Mouse (Mus musculus) thymus, adult 2 months (tissue): ENCODE measurements around the gene Gpr135. TPM values are rescaled to one million over a fixed set of nuclear protein-coding genes. Genes with fewer than 3 reads are reported as not detected.

Experiments
- DNase-seq: peaks from one replicate; pipeline ENCODE4 v3.0.0; 2021
- H3K27ac ChIP-seq: fragments of 200-500 bp; 2 replicates; pipeline ENCODE4 v1.5.1; 2012; ENCODE audit warnings: low read length, control low read depth; ENCODE audit not compliant: control insufficient read depth, insufficient read depth
- H3K27me3 ChIP-seq: fragments of 200-500 bp; 2 replicates; pipeline ENCODE4 v1.6.1; 2012; ENCODE audit warnings: mild to moderate bottlenecking, low read length, moderate library complexity, mixed read lengths; ENCODE audit not compliant: control insufficient read depth, insufficient read depth
- H3K36me3 ChIP-seq: fragments of 200-500 bp; 2 replicates; pipeline ENCODE4 v1.6.1; 2012; ENCODE audit warnings: mild to moderate bottlenecking, low read length, moderate library complexity; ENCODE audit not compliant: control insufficient read depth, insufficient read depth
- H3K4me1 ChIP-seq: fragments of 200-500 bp; replicated peaks from 2 replicates; pipeline ENCODE4 v1.6.1; 2012; ENCODE audit warnings: low read length; ENCODE audit not compliant: control insufficient read depth, insufficient read depth
- H3K4me3 ChIP-seq: fragments of 200-500 bp; 2 replicates; pipeline ENCODE4 v1.5.1; 2012; ENCODE audit warnings: mild to moderate bottlenecking, low read length, control low read depth, moderate library complexity; ENCODE audit not compliant: control insufficient read depth, insufficient read depth
- CTCF ChIP-seq: fragments of 200-500 bp; IDR thresholded peaks from 2 replicates; pipeline ENCODE4 v1.5.1; 2012; ENCODE audit warnings: mild to moderate bottlenecking, control low read depth, low read length, moderate library complexity, borderline replicate concordance; ENCODE audit not compliant: control insufficient read depth, poor library complexity, insufficient read depth; ENCODE audit errors: extremely low read depth
- POLR2A ChIP-seq: fragments of 200-500 bp; IDR thresholded peaks from 2 replicates; pipeline ENCODE4 v1.6.1; 2012; ENCODE audit warnings: mild to moderate bottlenecking, low read length, control low read depth, moderate library complexity; ENCODE audit not compliant: control insufficient read depth, poor library complexity, insufficient read depth; ENCODE audit errors: extremely low read depth
- WGBS: fragments of 180-500 bp; shearing (Covaris S2); methylation state at CpG from one replicate; pipeline ENCODE4 v1.1.7; 2018; 5-methylcytosine and 5-hydroxymethylcytosine counted together
- polyA plus RNA-seq: library from polyadenylated mRNA; depleted of rRNA; stranded (reverse); fragments of >200 nt; gene quantifications from 2 replicates; pipeline ENCODE4 v1.2.3, GENCODE M21; 2012

The Gpr135 gene
- polyA plus RNA-seq, 1 experiment = 0.73 TPM

GRCm38 (mm10) chr12:72096966-72097365, 26.0 kb upstream of the Gpr135 start:
- over 99% methylated on average over 8 of the region's 8 CpGs for WGBS
- TF ChIP-seq CTCF (no peak), POLR2A (no peak)
- Histone ChIP-seq H3K27me3 (no peaks in the 10 kb centered on the region), H3K27ac (no peak overlapping the region), H3K4me1 (no peaks in the 10 kb centered on the region), H3K36me3 (peaks cover 38% of the 10 kb centered on the region), H3K4me3 (no peak overlapping the region)
- DNase-seq = no peak

- Histone ChIP-seq H3K36me3 (peaks cover 25% of the 10 kb centered on the region), H3K27me3 (no peaks in the 10 kb centered on the region; the same call in 1 of the 2 replicates), H3K4me3 (no peak overlapping the region), H3K27ac (no peak overlapping the region), H3K4me1 (peaks cover 8% of the 10 kb centered on the region)
- WGBS = 93% methylated on average over 4 of the region's 4 CpGs
- no peak for DNase-seq
- TF ChIP-seq CTCF = no peak
- TF ChIP-seq POLR2A = no peak
Measured at GRCm38 (mm10) chr12:72089802-72090201, 18.9 kb upstream of the Gpr135 start.

GRCm38 (mm10) chr12:72086166-72086825, 15.4 kb upstream of the Gpr135 start:
- WGBS = 4% methylated on average over 18 of the region's 18 CpGs
- peaks cover 12% of the 10 kb centered on the region for H3K4me1 ChIP-seq
- TF ChIP-seq POLR2A (no peak), CTCF (no peak)
- peak overlapping the region; percentile 93 for H3K4me3 ChIP-seq
- no peak overlapping the region for H3K27ac ChIP-seq
- no peaks in the 10 kb centered on the region; the same call in 1 of the 2 replicates for H3K27me3 ChIP-seq
- DNase-seq = peak; percentile 7
- no peaks in the 10 kb centered on the region for H3K36me3 ChIP-seq

GRCm38 (mm10) chr12:72085329-72086165, 14.6 kb upstream of the Gpr135 start, which contains the start of the genes L3hypdh and Jkamp:
Gene L3hypdh (minus strand): TSS chr12:72085439.
Gene Jkamp (plus strand): TSS chr12:72085589.
- Histone ChIP-seq H3K27ac (peak within 1 kb of the TSS; percentile 44; the same call in 1 of the 2 replicates), H3K36me3 (no peaks in the 10 kb centered on the region), H3K4me3 (peak within 1 kb of the TSS; percentile 93), H3K4me1 (peaks cover 12% of the 10 kb centered on the region), H3K27me3 (no peaks in the 10 kb centered on the region; the same call in 1 of the 2 replicates)
- TF ChIP-seq POLR2A (no peak), CTCF (0 out of 2 replicates have a peak, but pooled peaks have one; percentile 36)
- WGBS = 4% methylated on average over 58 of the region's 60 CpGs
- peak; percentile 98 for DNase-seq

- Histone ChIP-seq H3K27me3 (no peaks in the 10 kb centered on the region; the same call in 1 of the 2 replicates), H3K27ac (no peak overlapping the region), H3K4me1 (peaks cover 12% of the 10 kb centered on the region), H3K36me3 (no peaks in the 10 kb centered on the region), H3K4me3 (peak overlapping the region; percentile 93)
- DNase-seq = no peak
- TF ChIP-seq POLR2A = no peak
- TF ChIP-seq CTCF = no peak
- WGBS = under 1% methylated on average over 31 of the region's 31 CpGs
Measured at GRCm38 (mm10) chr12:72085024-72085328, 14.1 kb upstream of the Gpr135 start.

- H3K36me3 ChIP-seq = no peaks in the 10 kb centered on the region
- no peaks in the 10 kb centered on the region; the same call in 1 of the 2 replicates for H3K27me3 ChIP-seq
- 23% methylated on average over 46 of the region's 46 CpGs for WGBS
- no peak for DNase-seq
- peaks cover 12% of the 10 kb centered on the region for H3K4me1 ChIP-seq
- no peak overlapping the region for H3K27ac ChIP-seq
- no peak for TF ChIP-seq POLR2A
- H3K4me3 ChIP-seq = peak overlapping the region; percentile 93
Measured at GRCm38 (mm10) chr12:72084261-72085023, 13.5 kb upstream of the Gpr135 start.
